Comparison of ENCODE assay signal across 23 mouse cellular contexts in the genomic region with DNA sequence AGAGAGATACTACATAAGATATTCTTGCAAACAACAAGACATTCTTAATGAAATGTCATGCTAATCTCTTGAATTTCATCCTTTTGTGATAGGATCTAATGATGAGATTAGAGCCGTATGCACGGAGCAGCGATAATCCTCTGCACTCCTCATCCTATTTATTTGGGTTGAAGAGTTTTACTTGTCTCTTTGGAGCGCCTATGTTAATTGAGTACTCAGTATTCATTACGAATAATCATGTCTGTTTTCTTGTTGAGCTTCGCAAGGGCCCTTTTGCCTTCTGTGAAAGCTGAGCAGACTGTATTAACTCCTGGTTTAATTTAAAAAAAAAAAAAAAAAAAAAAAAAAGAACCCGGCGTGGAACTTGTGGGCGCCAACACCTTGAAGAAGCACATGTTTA.
DNase-seq lines count a peak whose midpoint lies in the region; ATAC-seq lines count a peak whose summit lies in the region.
"Had no signal": no experiment of that assay in that cellular context is flagged by ENCODE, and none has a peak within 500 bp of the region (broad histone marks: within the 10 kb centered on the region; RNA-seq: fewer than 3 reads in every experiment).

No protein-coding gene starts in this region.

- no peak overlapping the region for H3K4me3 ChIP-seq in hindbrain, embryonic 11.5 days (ENCODE audit: low read depth, low read length)
- H3K4me3 ChIP-seq in hindbrain, embryonic 10.5 days = no peak overlapping the region
- H3K4me3 ChIP-seq in forebrain, embryonic 14.5 days (ENCODE audit: low read depth, low read length) = no peak overlapping the region
- H3K4me3 ChIP-seq in hindbrain, embryonic 15.5 days = no peak overlapping the region
- H3K4me3 ChIP-seq in midbrain, embryonic 16.5 days (ENCODE audit: low read depth, low read length) = no peak overlapping the region
- H3K4me3 ChIP-seq: gastrocnemius, adult 2 months; heart, embryonic 13.5 days; intestine, embryonic 15.5 days had no signal

- no peaks in the 10 kb centered on the region for H3K36me3 ChIP-seq in hindbrain, embryonic 11.5 days (ENCODE audit: control insufficient read depth, insufficient read depth, low read length)
- no peaks in the 10 kb centered on the region for H3K36me3 ChIP-seq in hindbrain, embryonic 10.5 days
- no peaks in the 10 kb centered on the region for H3K36me3 ChIP-seq in forebrain, embryonic 14.5 days (ENCODE audit: control insufficient read depth, insufficient read depth, low read length)
- H3K36me3 ChIP-seq in hindbrain, embryonic 15.5 days = no peaks in the 10 kb centered on the region
- H3K36me3 ChIP-seq in midbrain, embryonic 16.5 days (ENCODE audit: control insufficient read depth, insufficient read depth, low read length) = no peaks in the 10 kb centered on the region
- H3K36me3 ChIP-seq: G1E; heart, embryonic 13.5 days; intestine, embryonic 15.5 days had no signal

- ATAC-seq in hindbrain, embryonic 11.5 days (ENCODE audit: low FRiP score) = 0 out of 2 replicates have a peak, but pooled peaks have one; percentile 4
- ATAC-seq in forebrain, embryonic 14.5 days = peak; percentile 68
- ATAC-seq in hindbrain, embryonic 15.5 days (ENCODE audit: low FRiP score, low read depth) = peak; percentile 63
- ATAC-seq in midbrain, embryonic 16.5 days = peak; percentile 65
- ATAC-seq: CD4-positive, CD25-positive, alpha-beta regulatory T cell, adult 4 months; intestine, embryonic 15.5 days had no signal

- H3K27me3 ChIP-seq in hindbrain, embryonic 11.5 days (ENCODE audit: control insufficient read depth, insufficient read depth, low read length) = no peaks in the 10 kb centered on the region
- H3K27me3 ChIP-seq in hindbrain, embryonic 10.5 days (ENCODE audit: insufficient read depth, poor library complexity, severe bottlenecking) = no peaks in the 10 kb centered on the region
- H3K27me3 ChIP-seq in forebrain, embryonic 14.5 days (replicated peaks; ENCODE audit: control insufficient read depth, insufficient read depth, low read length) = no peaks in the 10 kb centered on the region
- no peaks in the 10 kb centered on the region for H3K27me3 ChIP-seq in hindbrain, embryonic 15.5 days
- H3K27me3 ChIP-seq in midbrain, embryonic 16.5 days (ENCODE audit: control insufficient read depth, insufficient read depth, low read depth, low read length) = no peaks in the 10 kb centered on the region
- H3K27me3 ChIP-seq: heart, embryonic 13.5 days; intestine, embryonic 15.5 days had no signal

- no peak overlapping the region for H3K4me2 ChIP-seq in hindbrain, embryonic 11.5 days (replicated peaks; ENCODE audit: low read depth, low read length)
- peak overlapping the region; percentile 12; the same call in 1 of the 2 replicates for H3K4me2 ChIP-seq in forebrain, embryonic 14.5 days (ENCODE audit: low read length)
- H3K4me2 ChIP-seq in hindbrain, embryonic 15.5 days = no peak overlapping the region
- H3K4me2 ChIP-seq in midbrain, embryonic 16.5 days (ENCODE audit: low read length) = no peak overlapping the region
- H3K4me2 ChIP-seq: heart, embryonic 13.5 days; intestine, embryonic 15.5 days; liver, embryonic 11.5 days had no signal

- H3K4me1 ChIP-seq in hindbrain, embryonic 11.5 days (replicated peaks; ENCODE audit: control insufficient read depth, insufficient read depth, low read length) = no peaks in the 10 kb centered on the region
- H3K4me1 ChIP-seq in hindbrain, embryonic 10.5 days (replicated peaks) = no peaks in the 10 kb centered on the region
- H3K4me1 ChIP-seq in forebrain, embryonic 14.5 days (ENCODE audit: control insufficient read depth, insufficient read depth, low read length) = no peaks in the 10 kb centered on the region
- 0 out of 2 replicates have a peak, but pooled peaks cover 4% of the 10 kb centered on the region for H3K4me1 ChIP-seq in hindbrain, embryonic 15.5 days (replicated peaks)
- 0 out of 2 replicates have a peak, but pooled peaks cover 4% of the 10 kb centered on the region for H3K4me1 ChIP-seq in midbrain, embryonic 16.5 days (ENCODE audit: control insufficient read depth, insufficient read depth, low read length)
- H3K4me1 ChIP-seq: heart, embryonic 13.5 days; intestine, embryonic 15.5 days had no signal

- no peak overlapping the region for H3K27ac ChIP-seq in hindbrain, embryonic 11.5 days (ENCODE audit: low read depth, low read length)
- no peak overlapping the region for H3K27ac ChIP-seq in hindbrain, embryonic 10.5 days
- no peak overlapping the region for H3K27ac ChIP-seq in forebrain, embryonic 14.5 days (ENCODE audit: low read depth, low read length)
- no peak overlapping the region for H3K27ac ChIP-seq in hindbrain, embryonic 15.5 days (replicated peaks)
- no peak overlapping the region for H3K27ac ChIP-seq in midbrain, embryonic 16.5 days (ENCODE audit: low read length)
- H3K27ac ChIP-seq: gastrocnemius, adult 2 months; heart, embryonic 13.5 days; intestine, embryonic 15.5 days had no signal

- no peak overlapping the region for H3K9ac ChIP-seq in hindbrain, embryonic 11.5 days (ENCODE audit: low read depth, low read length)
- H3K9ac ChIP-seq in forebrain, embryonic 14.5 days (ENCODE audit: low read length) = no peak overlapping the region
- no peak overlapping the region for H3K9ac ChIP-seq in hindbrain, embryonic 15.5 days
- H3K9ac ChIP-seq in midbrain, embryonic 16.5 days (ENCODE audit: low read depth, low read length) = no peak overlapping the region
- H3K9ac ChIP-seq: heart, embryonic 13.5 days; intestine, embryonic 15.5 days had no signal

- no peak for DNase-seq in hindbrain, embryonic 11.5 days (ENCODE audit: low spot score)
- no peak for DNase-seq in hindbrain, embryonic 10.5 days (ENCODE audit: low spot score)
- DNase-seq in forebrain, embryonic 14.5 days (ENCODE audit: low spot score) = peak; percentile 46
- no peak for DNase-seq in spleen, postnatal 36 days (ENCODE audit: low spot score in 2 of 2)
- no peak for DNase-seq in left cerebral cortex, adult 18-20 months (ENCODE audit: low spot score in 2 of 2)
- DNase-seq in thymus, postnatal 10 days (ENCODE audit: low spot score in 2 of 2) = no peak
- DNase-seq: adrenal gland, postnatal 36 days; cerebellum, adult 11-12 months; cerebellum, postnatal 36 days; gastrocnemius, adult 2 months; heart, adult 11 months; heart, postnatal 36 days; kidney, adult 9 months; layer of hippocampus, adult 9-11 months; lung, adult 2 months; thymus, postnatal 4 days had no signal

- H3K9me3 ChIP-seq in hindbrain, embryonic 11.5 days (ENCODE audit: control insufficient read depth, low read length) = no peaks in the 10 kb centered on the region
- no peaks in the 10 kb centered on the region for H3K9me3 ChIP-seq in hindbrain, embryonic 10.5 days
- no peaks in the 10 kb centered on the region for H3K9me3 ChIP-seq in forebrain, embryonic 14.5 days (replicated peaks; ENCODE audit: control insufficient read depth, low read length)
- no peaks in the 10 kb centered on the region for H3K9me3 ChIP-seq in hindbrain, embryonic 15.5 days
- no peaks in the 10 kb centered on the region for H3K9me3 ChIP-seq in midbrain, embryonic 16.5 days (replicated peaks; ENCODE audit: control insufficient read depth, low read length, poor library complexity, severe bottlenecking)
- H3K9me3 ChIP-seq: G1E; intestine, embryonic 15.5 days had no signal

- WGBS in hindbrain, embryonic 11.5 days = 66% methylated on average over 9 of the region's 9 CpGs
- WGBS in hindbrain, embryonic 10.5 days = 57% methylated on average over 9 of the region's 9 CpGs
- 10% methylated on average over 9 of the region's 9 CpGs for WGBS in forebrain, embryonic 14.5 days
- 39% methylated on average over 9 of the region's 9 CpGs for WGBS in hindbrain, embryonic 15.5 days
- WGBS in midbrain, embryonic 16.5 days = 16% methylated on average over 9 of the region's 9 CpGs

Comparison
In these comparisons a context has a peak if more than half of its experiments do, and no peak if none do; other contexts are left out.
1. ATAC-seq: peak in every context shown above with its lines; median percentile 68 in forebrain, embryonic 14.5 days; 65 in midbrain, embryonic 16.5 days; 63 in hindbrain, embryonic 15.5 days; 4 in hindbrain, embryonic 11.5 days.